ENCODE assay signal across 17 mouse cellular contexts in genomic region chr11:86084522-86084921, GRCm38 (mm10).
"Had no signal": no experiment of that assay in that cellular context is flagged by ENCODE, and none has a peak within 500 bp of the region (broad histone marks: within the 10 kb centered on the region; RNA-seq: fewer than 3 reads in every experiment).

No protein-coding gene starts in this region.

- DNase-seq: kidney, adult 8-10 months; kidney, postnatal 36 days; layer of hippocampus, adult 9-11 months; layer of hippocampus, postnatal 36 days; lung, embryonic 14.5 days; lung, postnatal 10 days; retina, postnatal 1 day; thymus, postnatal 36 days had no signal

- H3K4me3 ChIP-seq: limb, embryonic 15.5 days; liver, embryonic 12.5 days; megakaryocyte, embryonic 14.5 days; midbrain, embryonic 12.5 days; neural tube, embryonic 13.5 days had no signal

- H3K4me1 ChIP-seq: limb, embryonic 15.5 days; liver, embryonic 12.5 days; megakaryocyte, embryonic 14.5 days had no signal

- H3K27ac ChIP-seq: kidney, postnatal 0 days; limb, embryonic 15.5 days; liver, embryonic 12.5 days; macrophage; midbrain, embryonic 12.5 days; neural tube, embryonic 13.5 days had no signal

- H3K9me3 ChIP-seq: limb, embryonic 15.5 days; liver, embryonic 12.5 days; megakaryocyte, embryonic 14.5 days; midbrain, embryonic 12.5 days; neural tube, embryonic 13.5 days had no signal

- H3K36me3 ChIP-seq: limb, embryonic 15.5 days; midbrain, embryonic 12.5 days; neural tube, embryonic 13.5 days had no signal

- ATAC-seq: intestine, postnatal 0 days; liver, embryonic 12.5 days; midbrain, embryonic 16.5 days had no signal

- H3K9ac ChIP-seq: limb, embryonic 15.5 days; liver, embryonic 12.5 days; lung, embryonic 14.5 days; midbrain, embryonic 12.5 days; neural tube, embryonic 13.5 days had no signal

- H3K4me2 ChIP-seq: limb, embryonic 15.5 days; liver, embryonic 12.5 days; lung, embryonic 14.5 days; midbrain, embryonic 12.5 days; neural tube, embryonic 13.5 days had no signal

- H3K27me3 ChIP-seq: limb, embryonic 15.5 days; liver, embryonic 12.5 days; megakaryocyte, embryonic 14.5 days; midbrain, embryonic 12.5 days; neural tube, embryonic 13.5 days had no signal
